Mouse (Mus musculus) liver, adult 2 months (tissue): ENCODE measurements around the gene Ppl. TPM values are rescaled to one million over a fixed set of nuclear protein-coding genes. Genes with fewer than 3 reads are reported as not detected.

Experiments
- DNase-seq: peaks from one replicate; pipeline ENCODE4 v3.0.0-alpha.2; 2011; ENCODE audit warnings: low read depth, low spot score; ENCODE audit errors: extremely low read depth
- H3K27ac ChIP-seq: fragments of 200-500 bp; replicated peaks from 2 replicates; pipeline ENCODE4 v1.5.1; 2012; ENCODE audit warnings: low read depth, mild to moderate bottlenecking, control low read depth, inconsistent platforms, low read length; ENCODE audit not compliant: insufficient read depth
- H3K27me3 ChIP-seq: fragments of 200-500 bp; 2 replicates; pipeline ENCODE4 v1.6.1; 2012; ENCODE audit warnings: mild to moderate bottlenecking, moderate library complexity, low read length, inconsistent platforms; ENCODE audit not compliant: control insufficient read depth, insufficient read depth
- H3K36me3 ChIP-seq: fragments of 200-500 bp; 2 replicates; pipeline ENCODE4 v1.6.1; 2012; ENCODE audit warnings: low read length, inconsistent platforms; ENCODE audit not compliant: control insufficient read depth, insufficient read depth
- H3K4me1 ChIP-seq: fragments of 200-500 bp; 2 replicates; pipeline ENCODE4 v1.6.1; 2011; ENCODE audit warnings: low read length; ENCODE audit not compliant: control insufficient read depth, insufficient read depth
- H3K4me3 ChIP-seq: fragments of 200-500 bp; 2 replicates; pipeline ENCODE4 v1.5.1; 2011; ENCODE audit warnings: low read depth, mild to moderate bottlenecking, control low read depth, low read length, moderate library complexity; ENCODE audit not compliant: insufficient read depth
- H3K79me2 ChIP-seq: fragments of 200-500 bp; 2 replicates; pipeline ENCODE4 v1.6.1; 2012; ENCODE audit warnings: inconsistent platforms, mild to moderate bottlenecking, low read length, moderate library complexity; ENCODE audit not compliant: control insufficient read depth, insufficient read depth
- H3K9ac ChIP-seq: fragments of 200-500 bp; 2 replicates; pipeline ENCODE4 v1.6.1; 2012; ENCODE audit warnings: low read depth, mild to moderate bottlenecking, control low read depth, inconsistent platforms, low read length
- CTCF ChIP-seq: fragments of 200-500 bp; IDR thresholded peaks from 2 replicates; pipeline ENCODE4 v1.5.1; 2011; ENCODE audit warnings: low read depth, low read length, control low read depth
- POLR2A ChIP-seq: fragments of 200-500 bp; IDR thresholded peaks from 2 replicates; pipeline ENCODE4 v1.6.1; 2011; ENCODE audit warnings: low read length, control low read depth; ENCODE audit not compliant: insufficient read depth; ENCODE audit errors: extremely low read depth
- WGBS: fragments of 180-500 bp; shearing (Covaris S2); methylation state at CpG from one replicate; pipeline ENCODE4 v1.1.7; 2018; 5-methylcytosine and 5-hydroxymethylcytosine counted together
- polyA plus RNA-seq: library from polyadenylated mRNA; depleted of rRNA; stranded (reverse); fragments of >200 nt; gene quantifications from 2 replicates; pipeline ENCODE4 v1.2.3, GENCODE M21; 2012
- total RNA-seq: library from RNA; depleted of rRNA; stranded (reverse); fragments of >200 nt; gene quantifications from 2 replicates; pipeline ENCODE4 v1.2.3, GENCODE M21; 2014

Gene Ppl
- total and polyA plus RNA-seq, 2 experiments: 3.3 to 9.4 TPM

DNA sequence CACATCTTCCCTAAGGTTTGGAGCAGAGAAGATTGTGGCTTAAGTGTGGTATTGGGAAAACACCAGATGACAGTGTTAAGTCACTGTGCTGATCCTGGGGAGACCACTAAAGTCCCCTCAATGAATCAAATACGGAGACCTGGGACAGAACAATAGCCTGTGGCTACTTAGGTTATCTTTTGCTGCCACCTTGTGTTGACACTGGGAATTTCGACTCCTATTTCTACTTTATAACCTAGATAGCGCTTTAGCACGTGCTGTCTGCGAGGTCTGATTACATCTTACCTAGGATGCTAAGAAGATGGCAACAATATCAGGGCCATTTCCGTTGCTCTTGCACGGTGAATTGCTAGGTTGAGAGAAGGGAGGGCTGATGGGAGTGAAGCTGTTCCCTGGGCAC is 13.3 kb upstream of the Ppl start:
- under 1% methylated on average over 7 of the region's 7 CpGs for WGBS
- DNase-seq: peak; percentile 74
- no peak for TF ChIP-seq POLR2A
- peak; percentile 57 for TF ChIP-seq CTCF

DNA sequence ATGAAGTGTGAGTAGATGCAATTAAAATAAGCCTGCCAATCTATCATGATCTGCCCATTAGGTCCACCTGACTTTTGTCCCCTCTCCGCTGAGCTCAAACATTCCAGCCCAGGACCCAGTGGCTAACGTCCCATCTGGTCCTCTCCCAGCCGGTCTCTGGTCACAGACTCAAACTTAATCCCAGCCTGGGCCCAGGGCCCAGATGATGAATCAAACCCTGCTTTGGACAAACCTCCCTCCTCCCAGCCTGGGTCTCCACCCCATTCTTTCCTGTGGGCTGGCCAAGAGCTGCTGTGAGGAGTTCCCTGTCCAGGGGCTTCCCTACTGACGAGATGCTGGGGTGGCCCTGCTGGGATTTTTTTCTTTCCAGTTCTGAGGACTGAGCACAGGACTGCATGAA is 7.5 kb upstream of the Ppl start:
- Histone ChIP-seq H3K27me3 (no peaks in the 10 kb centered on the region), H3K4me1 (peaks cover 18% of the 10 kb centered on the region), H3K27ac (no peak overlapping the region), H3K79me2 (no peaks in the 10 kb centered on the region), H3K9ac (no peak overlapping the region), H3K4me3 (no peak overlapping the region), H3K36me3 (no peaks in the 10 kb centered on the region)
- no peak for TF ChIP-seq CTCF
- TF ChIP-seq POLR2A: no peak
- peak; percentile 78 for DNase-seq
- WGBS: 42% methylated on average over 4 of the region's 4 CpGs

More for the DNA sequence above, 13.3 kb upstream of the Ppl start:
- H3K9ac ChIP-seq: no peak overlapping the region
- 0 out of 2 replicates have a peak, but pooled peaks cover 4% of the 10 kb centered on the region for H3K4me1 ChIP-seq
- H3K79me2 ChIP-seq: no peaks in the 10 kb centered on the region
- H3K27me3 ChIP-seq: no peaks in the 10 kb centered on the region
- H3K27ac ChIP-seq: no peak overlapping the region
- H3K36me3 ChIP-seq: no peaks in the 10 kb centered on the region
- no peak overlapping the region for H3K4me3 ChIP-seq

DNA sequence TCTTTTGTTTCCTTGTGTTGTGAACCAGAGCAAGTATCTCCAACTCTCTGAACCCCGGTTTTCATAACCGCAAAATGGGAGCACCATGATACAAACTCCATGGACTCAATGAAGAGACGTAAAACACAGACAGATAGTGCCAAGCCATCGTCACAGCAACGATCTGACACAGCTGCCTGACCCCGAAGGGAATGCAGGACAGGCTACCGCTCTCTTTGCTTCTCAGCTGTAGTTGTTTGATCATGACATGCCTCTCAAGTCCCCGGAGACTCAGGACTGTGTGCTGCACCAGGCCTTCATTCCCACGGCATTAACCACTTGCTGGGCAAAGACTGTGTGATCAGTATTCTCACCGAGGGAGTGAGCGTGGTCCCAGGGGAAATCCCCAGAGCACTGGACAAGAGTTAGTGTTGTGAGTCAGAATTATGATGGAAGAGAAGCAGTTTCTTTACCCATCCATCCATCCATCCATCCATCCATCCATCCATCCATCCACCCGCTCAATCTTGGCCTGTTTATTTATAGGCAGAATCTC is 4.9 kb upstream of the Ppl start:
- no peaks in the 10 kb centered on the region for H3K36me3 ChIP-seq
- DNase-seq: no peak
- H3K4me1 ChIP-seq: peaks cover 28% of the 10 kb centered on the region
- H3K79me2 ChIP-seq: no peaks in the 10 kb centered on the region
- no peak overlapping the region for H3K4me3 ChIP-seq
- WGBS: 56% methylated on average over 12 of the region's 12 CpGs
- peak overlapping the region; percentile 53 for H3K27ac ChIP-seq
- no peaks in the 10 kb centered on the region for H3K27me3 ChIP-seq
- TF ChIP-seq CTCF: no peak
- TF ChIP-seq POLR2A: no peak
- no peak overlapping the region for H3K9ac ChIP-seq

DNA sequence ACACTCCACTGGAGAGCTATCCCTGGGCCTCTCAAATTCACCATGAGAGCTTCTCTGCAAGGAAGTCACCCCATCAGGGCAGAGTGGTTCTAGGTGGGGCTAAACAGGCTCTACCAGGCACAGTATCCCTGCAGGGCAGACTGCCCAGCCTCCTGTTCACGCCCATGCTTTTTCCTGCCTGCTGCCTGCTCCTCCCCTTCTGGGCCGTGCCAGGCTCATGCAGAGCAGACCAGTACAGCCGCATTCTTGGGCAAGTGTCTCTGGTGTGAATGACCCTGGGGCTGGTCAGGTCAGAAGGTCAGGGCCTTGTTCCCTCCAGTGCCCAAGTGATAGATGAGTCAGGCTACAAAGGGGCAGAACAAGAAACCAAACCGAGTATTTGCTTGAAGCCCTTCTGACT is 4.3 kb upstream of the Ppl start:
- peak; percentile 99 for DNase-seq
- Histone ChIP-seq H3K4me3 (no peak overlapping the region), H3K9ac (no peak overlapping the region), H3K27ac (peak overlapping the region; percentile 80), H3K36me3 (no peaks in the 10 kb centered on the region), H3K27me3 (no peaks in the 10 kb centered on the region), H3K4me1 (peaks cover 31% of the 10 kb centered on the region), H3K79me2 (no peaks in the 10 kb centered on the region)
- TF ChIP-seq POLR2A (0 out of 2 replicates have a peak, but pooled peaks have one; percentile 10), CTCF (no peak)
- WGBS: 13% methylated on average over 4 of the region's 4 CpGs

DNA sequence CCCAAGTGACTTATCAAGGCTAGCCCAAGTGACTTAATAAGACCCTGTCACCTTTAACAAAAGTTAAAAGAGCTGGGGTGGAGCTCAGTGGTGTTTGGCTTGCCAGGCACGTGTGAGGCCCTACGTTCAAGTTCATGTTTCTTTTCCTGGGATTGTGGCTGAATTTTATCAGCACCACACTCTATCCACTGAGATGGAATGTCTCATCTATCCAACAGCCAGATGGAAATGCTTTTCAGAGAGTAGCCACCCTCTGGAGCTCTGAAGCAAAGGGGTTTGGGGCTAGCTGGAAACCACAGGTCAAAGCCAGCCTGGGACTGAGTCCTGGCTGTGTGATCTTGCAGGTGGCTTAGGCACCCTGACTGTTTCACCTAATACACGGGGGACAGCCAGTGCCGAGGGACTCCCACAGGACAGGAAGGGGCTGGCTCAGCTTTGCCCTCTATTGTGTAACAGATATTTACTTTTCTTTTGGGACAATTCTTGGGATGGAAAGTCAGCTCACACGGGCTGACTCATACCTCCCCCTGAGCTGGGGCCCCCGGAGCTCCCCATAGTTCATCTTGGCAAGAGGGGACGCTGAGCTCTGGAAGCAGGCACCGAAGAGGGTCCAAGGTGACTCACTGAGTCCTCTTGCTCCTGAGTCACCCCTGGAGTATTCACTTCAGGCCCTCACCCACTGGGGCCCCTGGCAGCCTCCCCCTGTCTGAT is 3.5 kb upstream of the Ppl start:
- no peaks in the 10 kb centered on the region for H3K27me3 ChIP-seq
- 20% methylated on average over 8 of the region's 8 CpGs for WGBS
- H3K9ac ChIP-seq: peak overlapping the region; percentile 6; the same call in 1 of the 2 replicates
- peaks cover 34% of the 10 kb centered on the region for H3K4me1 ChIP-seq
- peak; percentile 86 for DNase-seq
- peak overlapping the region; percentile 89 for H3K27ac ChIP-seq
- TF ChIP-seq POLR2A (no peak), CTCF (no peak)
- no peaks in the 10 kb centered on the region for H3K79me2 ChIP-seq
- H3K4me3 ChIP-seq: no peak overlapping the region
- H3K36me3 ChIP-seq: no peaks in the 10 kb centered on the region

DNA sequence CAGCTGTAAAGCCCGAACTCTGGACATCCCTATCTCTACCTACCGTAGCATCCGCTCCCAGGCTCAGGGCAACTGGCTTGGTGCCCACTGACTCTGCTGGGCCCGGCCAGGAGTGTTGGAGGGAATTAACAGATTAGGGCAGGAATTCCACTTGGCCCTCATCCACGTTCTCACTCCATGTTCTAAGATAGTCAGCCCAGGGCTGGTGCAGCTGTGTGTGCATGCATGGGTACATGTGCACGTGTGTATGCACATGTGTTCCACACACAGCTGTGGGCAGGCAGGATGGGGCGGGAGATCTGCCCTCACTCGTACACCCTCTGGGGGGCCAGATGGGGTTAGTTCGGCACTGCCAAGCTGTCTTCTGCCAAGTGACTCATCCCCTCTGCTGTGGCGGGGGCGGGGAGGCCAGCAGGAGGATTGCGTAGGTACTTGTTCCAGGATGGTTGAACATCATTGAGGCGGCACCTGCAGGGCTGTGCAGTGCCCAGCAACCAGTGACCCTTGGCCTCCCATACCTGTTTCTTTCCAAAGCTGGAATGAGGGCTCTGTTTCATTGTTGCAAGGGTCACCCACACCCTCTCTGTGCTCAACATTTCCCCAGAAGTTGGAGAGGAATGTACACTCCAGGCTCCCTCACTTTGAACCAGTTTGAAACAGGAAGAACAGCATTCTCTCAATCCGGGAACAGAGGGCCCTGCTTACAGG is 2.6 kb upstream of the Ppl start:
- H3K27me3 ChIP-seq: no peaks in the 10 kb centered on the region
- TF ChIP-seq CTCF (peak; percentile 11; the same call in 1 of the 2 replicates), POLR2A (no peak)
- H3K4me3 ChIP-seq: no peak overlapping the region
- peak overlapping the region; percentile 89 for H3K27ac ChIP-seq
- no peaks in the 10 kb centered on the region for H3K36me3 ChIP-seq
- peak; percentile 91 for DNase-seq
- H3K79me2 ChIP-seq: no peaks in the 10 kb centered on the region
- no peak overlapping the region for H3K9ac ChIP-seq
- 15% methylated on average over 14 of the region's 14 CpGs for WGBS
- peaks cover 34% of the 10 kb centered on the region for H3K4me1 ChIP-seq
